Mouse (Mus musculus) heart, adult 2 months (tissue): ENCODE measurements around the gene Agap1.

Source experiments
- CTCF ChIP-seq: fragments of 200-600 bp; IDR thresholded peaks from 2 replicates; pipeline ENCODE4 v1.8.1; 2022; ENCODE audit warnings: antibody characterized with exemption, mild to moderate bottlenecking, moderate library complexity
- EP300 ChIP-seq: fragments of 200-500 bp; IDR thresholded peaks from 2 replicates; pipeline ENCODE4 v1.6.1; 2011; ENCODE audit warnings: low read depth, low read length, control low read depth; ENCODE audit not compliant: insufficient read depth
- POLR2A ChIP-seq: fragments of 200-500 bp; IDR thresholded peaks from 2 replicates; pipeline ENCODE4 v1.6.1; 2011; ENCODE audit warnings: mild to moderate bottlenecking, low read depth, low read length, control low read depth; ENCODE audit not compliant: insufficient read depth

- TF ChIP-seq CTCF: no peak
- TF ChIP-seq EP300: no peak
- TF ChIP-seq POLR2A: no peak
Measured at GRCm38 (mm10) chr1:89716234-89716633, 261.6 kb downstream of the Agap1 start.
